In genomic region chr6:29432676-29433037, GRCm38 (mm10) we compare ENCODE assay signal across 8 mouse cellular contexts. TPM values are rescaled to one million over a fixed set of nuclear protein-coding genes. Genes with fewer than 3 reads are reported as not detected.
A peak's percentile ranks its signal among the peaks of the same experiment; 100 is the strongest.
DNase-seq lines count a peak whose midpoint lies in the region; ATAC-seq and TF ChIP-seq lines count a peak whose summit lies in the region.
"Had no signal": no experiment of that assay in that cellular context is flagged by ENCODE, and none has a peak within 500 bp of the region (broad histone marks: within the 10 kb centered on the region; RNA-seq: fewer than 3 reads in every experiment).

No protein-coding gene starts in this region.

- TF ChIP-seq EP300 in liver, postnatal 0 days (IDR thresholded peaks at IDR 0.05; ENCODE audit: low read depth), result no peak

- peak; percentile 51 for DNase-seq in 3134 (ENCODE audit: extremely low read depth, insufficient read length, low spot score)
- DNase-seq in 3T3-L1 (ENCODE audit: low read depth, low spot score), result peak; percentile 66
- DNase-seq in hindbrain, embryonic 10.5 days (ENCODE audit: low spot score), result no peak
- no peak for DNase-seq in liver, postnatal 0 days
- no peak for DNase-seq in embryo, embryonic 9.5 days (ENCODE audit: extremely low spot score)
- DNase-seq in thymus, adult 18-20 months, result no peak
- DNase-seq in cerebellum, postnatal 25 days, result no peak
- DNase-seq: right cerebral cortex, postnatal 14 days had no signal

- no peak for TF ChIP-seq CTCF in liver, postnatal 0 days (IDR thresholded peaks at IDR 0.05; ENCODE audit: low read depth)

- peaks cover 63% of the 10 kb centered on the region for H3K4me1 ChIP-seq in hindbrain, embryonic 10.5 days (replicated peaks)
- peaks cover 12% of the 10 kb centered on the region; the same call in 1 of the 2 replicates for H3K4me1 ChIP-seq in liver, postnatal 0 days (ENCODE audit: insufficient read depth)

- H3K9ac ChIP-seq in liver, postnatal 0 days (replicated peaks), result no peak overlapping the region

- peaks cover 71% of the 10 kb centered on the region for H3K27me3 ChIP-seq in hindbrain, embryonic 10.5 days (ENCODE audit: insufficient read depth, poor library complexity, severe bottlenecking)
- peaks cover 60% of the 10 kb centered on the region for H3K27me3 ChIP-seq in liver, postnatal 0 days (ENCODE audit: insufficient read depth, low read length)

- peak overlapping the region; percentile 86 for H3K27ac ChIP-seq in hindbrain, embryonic 10.5 days
- H3K27ac ChIP-seq in liver, postnatal 0 days (ENCODE audit: low read depth), result no peak overlapping the region

- no peak for ATAC-seq in liver, postnatal 0 days

- peak overlapping the region; percentile 73 for H3K4me2 ChIP-seq in liver, postnatal 0 days (ENCODE audit: low read depth, low read length)

- H3K36me3 ChIP-seq in hindbrain, embryonic 10.5 days, result no peaks in the 10 kb centered on the region
- no peaks in the 10 kb centered on the region for H3K36me3 ChIP-seq in liver, postnatal 0 days (replicated peaks; ENCODE audit: insufficient read depth, low read length)

- H3K9me3 ChIP-seq in hindbrain, embryonic 10.5 days, result no peaks in the 10 kb centered on the region
- H3K9me3 ChIP-seq in liver, postnatal 0 days (ENCODE audit: low read length), result no peaks in the 10 kb centered on the region

- H3K4me3 ChIP-seq in hindbrain, embryonic 10.5 days, result peak overlapping the region; percentile 59
- H3K4me3 ChIP-seq in liver, postnatal 0 days (ENCODE audit: low read depth, low read length), result peak overlapping the region; percentile 44

RNA-seq across cellular contexts. Expression of gene Flnc, which starts 0.4 kb away (rescaled TPM):
- polyA plus RNA-seq in hindbrain, embryonic 10.5 days (2016; fragmentation: Nextera tagmentation; extraction: Ambion mirVana), result 3.6 and 4.1 TPM in 2 replicates
- polyA plus RNA-seq in liver, postnatal 0 days (2015; fragmentation: Nextera tagmentation; extraction: Ambion mirVana), result 0.07 and 0.24 TPM in 2 replicates

RNA-seq across cellular contexts. Expression of gene Atp6v1f, which starts 34.9 kb away (rescaled TPM):
- polyA plus RNA-seq in hindbrain, embryonic 10.5 days (2016; fragmentation: Nextera tagmentation; extraction: Ambion mirVana), result 226 and 252 TPM in 2 replicates
- 165 and 170 TPM in 2 replicates for polyA plus RNA-seq in liver, postnatal 0 days (2015; fragmentation: Nextera tagmentation; extraction: Ambion mirVana)

RNA-seq across cellular contexts. Expression of gene Ccdc136, which starts 36.5 kb away (rescaled TPM):
- 21.5 and 22.4 TPM in 2 replicates for polyA plus RNA-seq in hindbrain, embryonic 10.5 days (2016; fragmentation: Nextera tagmentation; extraction: Ambion mirVana)
- polyA plus RNA-seq in liver, postnatal 0 days (2015; fragmentation: Nextera tagmentation; extraction: Ambion mirVana), result 0.09 and 0.22 TPM in 2 replicates

RNA-seq across cellular contexts. Expression of gene Atp6v1fnb, which starts 38.6 kb away (rescaled TPM):
- polyA plus RNA-seq in hindbrain, embryonic 10.5 days (2016; fragmentation: Nextera tagmentation; extraction: Ambion mirVana), result not detected in 2 replicates
- polyA plus RNA-seq in liver, postnatal 0 days (2015; fragmentation: Nextera tagmentation; extraction: Ambion mirVana), result not detected in 2 replicates

RNA-seq across cellular contexts. Expression of gene Opn1sw, which starts 44.4 kb away (rescaled TPM):
- 0.17 and 0.21 TPM in 2 replicates for polyA plus RNA-seq in hindbrain, embryonic 10.5 days (2016; fragmentation: Nextera tagmentation; extraction: Ambion mirVana)
- 0.06 and 0.12 TPM in 2 replicates for polyA plus RNA-seq in liver, postnatal 0 days (2015; fragmentation: Nextera tagmentation; extraction: Ambion mirVana)

Comparison
In these comparisons a context has a peak if more than half of its experiments do, and no peak if none do; other contexts are left out.
1. DNase-seq: peak in 3134 (single experiment) and 3T3-L1 (single experiment); none in hindbrain, embryonic 10.5 days (single experiment), liver, postnatal 0 days (single experiment), embryo, embryonic 9.5 days (single experiment), thymus, adult 18-20 months (0 of 2) and cerebellum, postnatal 25 days (0 of 2).
2. RNA of gene Ccdc136, which starts 36.5 kb away (polyA plus RNA-seq): 21.5 to 22.4 TPM in hindbrain, embryonic 10.5 days; 0.09 to 0.22 TPM in liver, postnatal 0 days; every median in the first group is over 10 times any median in the second.